Mouse (Mus musculus) ES-Bruce4 (cell line): ENCODE results near the gene 1700008O03Rik.

ENCODE experiments used
- CTCF ChIP-seq: IDR thresholded peaks from one replicate; pipeline ENCODE4 v1.8.1; 2011; ENCODE audit warnings: low read depth, low read length
- EP300 ChIP-seq: IDR thresholded peaks from 2 replicates; pipeline ENCODE4 v1.6.1; 2011; ENCODE audit warnings: low read depth, low read length; ENCODE audit not compliant: insufficient read depth
- POLR2A ChIP-seq: IDR thresholded peaks from one replicate; pipeline ENCODE4 v1.8.1; 2011; ENCODE audit warnings: low read length; ENCODE audit not compliant: insufficient read depth

- TF ChIP-seq CTCF, result no peak
- no peak for TF ChIP-seq EP300
- no peak for TF ChIP-seq POLR2A
Measured at GRCm38 (mm10) chr7:44358012-44358411, 27.6 kb downstream of the 1700008O03Rik start.
